Mouse (Mus musculus): ENCODE data around the gene Insig1. TPM values are rescaled to one million over a fixed set of nuclear protein-coding genes. Genes with fewer than 3 reads are reported as not detected.

Gene Insig1
- polyA plus RNA-seq, 1 experiment from 2014 or later: 85.6 TPM

DNA sequence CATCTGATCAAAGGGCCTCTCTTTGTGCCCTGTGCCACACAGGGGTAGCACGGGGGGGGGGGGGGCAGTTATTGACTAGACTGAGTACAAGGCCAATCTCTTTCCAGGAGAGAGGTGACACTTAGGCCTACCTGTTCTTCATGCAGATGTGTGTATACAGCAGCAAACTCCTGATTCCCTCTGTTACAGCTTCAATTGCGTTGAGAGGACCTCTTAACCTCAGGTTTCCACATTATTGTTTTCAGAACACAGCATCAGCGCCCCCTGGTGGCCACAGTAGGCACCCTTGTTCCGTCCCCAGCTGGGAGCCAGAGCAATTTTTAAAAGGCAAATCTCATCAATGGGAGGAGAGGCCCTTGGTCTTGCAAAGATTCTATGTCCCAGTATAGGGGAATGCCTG lies 22.7 kb downstream of the Insig1 start:
- Histone ChIP-seq H3K9me3 (replicated peaks; ENCODE audit: control insufficient read depth, low read length) (no peaks in the 10 kb centered on the region), H3K4me2 (ENCODE audit: low read length) (no peak overlapping the region), H3K9ac (ENCODE audit: low read length) (no peak overlapping the region), H3K4me3 (ENCODE audit: low read depth, low read length) (no peak overlapping the region), H3K4me1 (ENCODE audit: control insufficient read depth, insufficient read depth, low read length) (no peaks in the 10 kb centered on the region), H3K27ac (ENCODE audit: low read depth, low read length) (no peak overlapping the region), H3K36me3 (ENCODE audit: control insufficient read depth, insufficient read depth, low read length) (no peaks in the 10 kb centered on the region), H3K27me3 (replicated peaks; ENCODE audit: control insufficient read depth, insufficient read depth, low read length) (no peaks in the 10 kb centered on the region)
- ATAC-seq: peak; percentile 66
- 21% methylated on average over 4 of the region's 4 CpGs for WGBS
- peak; percentile 79 for DNase-seq (ENCODE audit: low spot score)

DNA sequence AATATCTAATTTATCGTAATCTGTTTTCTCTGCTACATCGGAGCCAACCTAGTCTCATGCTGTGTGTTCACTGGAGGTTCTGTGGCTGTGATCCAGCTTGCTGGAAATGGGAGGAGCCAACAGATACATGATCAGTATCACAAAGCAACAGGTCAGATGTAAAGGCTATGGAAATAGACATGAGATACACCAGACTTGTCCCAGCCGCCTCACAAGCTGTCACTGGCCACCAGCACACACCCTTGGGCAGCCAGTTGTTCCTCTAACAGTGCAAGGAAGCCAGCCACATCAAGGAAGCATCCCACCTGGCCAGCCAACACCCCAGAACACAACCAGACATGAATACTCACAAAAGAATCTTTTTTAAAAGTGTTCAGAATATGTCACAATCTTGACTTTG lies 23.2 kb downstream of the Insig1 start:
- DNase-seq (ENCODE audit: low spot score): no peak
- WGBS: 76% methylated on average over 3 of the region's 3 CpGs
- H3K27ac ChIP-seq (ENCODE audit: low read depth, low read length): no peak overlapping the region
- no peak overlapping the region for H3K9ac ChIP-seq (ENCODE audit: low read length)
- no peaks in the 10 kb centered on the region for H3K4me1 ChIP-seq (ENCODE audit: control insufficient read depth, insufficient read depth, low read length)
- H3K27me3 ChIP-seq (replicated peaks; ENCODE audit: control insufficient read depth, insufficient read depth, low read length): no peaks in the 10 kb centered on the region
- no peak for ATAC-seq
- no peak overlapping the region for H3K4me2 ChIP-seq (ENCODE audit: low read length)
- H3K9me3 ChIP-seq (replicated peaks; ENCODE audit: control insufficient read depth, low read length): no peaks in the 10 kb centered on the region
- no peaks in the 10 kb centered on the region for H3K36me3 ChIP-seq (ENCODE audit: control insufficient read depth, insufficient read depth, low read length)
- H3K4me3 ChIP-seq (ENCODE audit: low read depth, low read length): no peak overlapping the region

DNA sequence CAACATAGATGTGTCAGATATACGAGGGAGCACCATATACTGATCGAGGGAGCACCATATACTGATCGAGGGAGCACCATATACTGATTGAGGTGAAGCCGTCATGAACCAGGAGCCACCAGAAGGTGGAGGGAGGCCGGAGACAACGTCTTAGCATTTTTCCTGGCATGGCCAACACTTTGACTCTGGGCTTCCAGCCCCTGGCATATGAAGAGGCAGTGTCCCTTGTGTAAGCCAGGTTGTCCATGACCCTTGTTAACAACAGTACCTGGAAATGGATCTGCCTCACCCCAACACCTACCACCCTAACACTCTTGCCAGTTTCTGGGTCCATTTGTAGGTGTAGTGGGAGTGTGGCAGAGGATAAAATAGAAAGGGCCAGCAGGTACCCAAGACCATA lies 23.7 kb downstream of the Insig1 start:
- 75% methylated on average over 6 of the region's 6 CpGs for WGBS

DNA sequence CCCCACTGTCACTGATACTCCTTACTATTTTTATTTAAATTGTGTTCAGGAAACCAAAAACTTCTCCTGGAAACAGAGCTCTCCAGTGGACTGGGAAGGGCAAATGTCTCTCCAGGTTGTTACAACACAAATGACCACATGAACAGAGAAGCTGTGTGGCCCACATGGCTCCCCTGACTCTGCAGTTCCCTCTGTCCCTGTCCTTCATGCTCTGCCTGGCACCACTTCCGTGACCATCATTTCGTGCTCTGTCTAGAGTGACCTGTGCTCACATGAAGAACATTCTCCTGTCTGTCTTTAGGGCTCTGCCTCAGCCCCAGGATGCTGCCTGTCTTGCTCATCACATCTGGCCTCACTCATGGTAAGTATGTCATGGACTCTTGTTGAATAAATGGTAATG lies 24.5 kb downstream of the Insig1 start:
- Histone ChIP-seq H3K4me1 (ENCODE audit: control insufficient read depth, insufficient read depth, low read length) (no peaks in the 10 kb centered on the region), H3K27me3 (replicated peaks; ENCODE audit: control insufficient read depth, insufficient read depth, low read length) (no peaks in the 10 kb centered on the region), H3K4me2 (ENCODE audit: low read length) (no peak overlapping the region), H3K9me3 (replicated peaks; ENCODE audit: control insufficient read depth, low read length) (no peaks in the 10 kb centered on the region), H3K36me3 (ENCODE audit: control insufficient read depth, insufficient read depth, low read length) (no peaks in the 10 kb centered on the region), H3K27ac (ENCODE audit: low read depth, low read length) (no peak overlapping the region), H3K9ac (ENCODE audit: low read length) (no peak overlapping the region), H3K4me3 (ENCODE audit: low read depth, low read length) (no peak overlapping the region)
- no peak for DNase-seq (ENCODE audit: low spot score)
- WGBS: 79% methylated on average over 2 of the region's 2 CpGs
- no peak for ATAC-seq

More for the DNA sequence above, 23.7 kb downstream of the Insig1 start:
- H3K4me1 ChIP-seq (ENCODE audit: control insufficient read depth, insufficient read depth, low read length): no peaks in the 10 kb centered on the region
- H3K9ac ChIP-seq (ENCODE audit: low read length): no peak overlapping the region
- DNase-seq (ENCODE audit: low spot score) (no peak), ATAC-seq (no peak)
- H3K27me3 ChIP-seq (replicated peaks; ENCODE audit: control insufficient read depth, insufficient read depth, low read length): no peaks in the 10 kb centered on the region
- H3K36me3 ChIP-seq (ENCODE audit: control insufficient read depth, insufficient read depth, low read length): no peaks in the 10 kb centered on the region
- no peaks in the 10 kb centered on the region for H3K9me3 ChIP-seq (replicated peaks; ENCODE audit: control insufficient read depth, low read length)
- no peak overlapping the region for H3K27ac ChIP-seq (ENCODE audit: low read depth, low read length)
- no peak overlapping the region for H3K4me3 ChIP-seq (ENCODE audit: low read depth, low read length)
- H3K4me2 ChIP-seq (ENCODE audit: low read length): no peak overlapping the region

DNA sequence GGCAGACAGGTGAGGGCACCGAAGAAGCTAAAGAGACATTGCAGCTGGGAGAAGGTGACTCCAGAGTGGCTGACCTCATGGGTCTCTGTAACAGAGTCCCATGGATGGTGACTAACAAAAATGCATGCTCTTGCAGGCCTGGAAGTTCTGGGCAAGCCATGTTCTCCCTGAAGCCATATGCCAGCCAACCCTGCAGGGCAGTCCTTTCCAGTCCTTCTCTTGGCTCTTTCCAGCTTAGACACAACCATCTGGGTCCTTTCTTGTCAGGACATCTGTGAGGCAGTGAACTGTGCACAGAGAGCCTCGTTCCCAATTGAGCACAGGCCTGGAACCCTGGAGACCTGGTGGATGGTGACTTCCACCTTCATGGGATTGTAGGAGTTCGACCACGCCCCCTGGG lies 35.8 kb downstream of the Insig1 start:
- H3K4me1 ChIP-seq (ENCODE audit: control insufficient read depth, insufficient read depth, low read length): no peaks in the 10 kb centered on the region
- H3K4me3 ChIP-seq (ENCODE audit: low read depth, low read length): no peak overlapping the region
- H3K27ac ChIP-seq (ENCODE audit: low read depth, low read length): no peak overlapping the region
- 80% methylated on average over 4 of the region's 4 CpGs for WGBS
- DNase-seq (ENCODE audit: low spot score): no peak
- no peak overlapping the region for H3K4me2 ChIP-seq (ENCODE audit: low read length)
- no peaks in the 10 kb centered on the region for H3K36me3 ChIP-seq (ENCODE audit: control insufficient read depth, insufficient read depth, low read length)
- no peaks in the 10 kb centered on the region for H3K27me3 ChIP-seq (replicated peaks; ENCODE audit: control insufficient read depth, insufficient read depth, low read length)
- no peak overlapping the region for H3K9ac ChIP-seq (ENCODE audit: low read length)
- H3K9me3 ChIP-seq (replicated peaks; ENCODE audit: control insufficient read depth, low read length): no peaks in the 10 kb centered on the region
- no peak for ATAC-seq

DNA sequence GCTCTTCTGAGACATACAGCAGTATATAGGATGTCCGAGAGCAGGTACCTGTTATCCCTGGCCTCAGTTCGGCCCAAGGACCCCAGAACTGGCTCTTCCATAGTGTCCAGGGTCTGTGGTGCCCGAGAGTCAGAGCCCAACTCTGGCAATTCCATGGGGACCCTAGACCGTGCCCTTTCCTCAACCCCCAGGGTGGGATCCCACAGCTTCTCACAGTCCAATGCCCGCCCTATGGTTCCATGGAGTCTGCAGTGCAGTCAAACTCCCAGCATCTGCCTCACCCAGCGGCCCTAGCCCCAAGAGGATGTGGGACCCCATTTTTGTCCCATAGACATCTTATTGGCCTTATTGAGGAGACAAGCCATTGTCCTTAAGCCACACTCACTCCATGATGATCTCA lies 36.8 kb downstream of the Insig1 start:
- 88% methylated on average over 6 of the region's 6 CpGs for WGBS
- H3K4me3 ChIP-seq (ENCODE audit: low read depth, low read length): no peak overlapping the region
- no peaks in the 10 kb centered on the region for H3K4me1 ChIP-seq (ENCODE audit: control insufficient read depth, insufficient read depth, low read length)
- no peak for DNase-seq (ENCODE audit: low spot score)
- H3K27ac ChIP-seq (ENCODE audit: low read depth, low read length): no peak overlapping the region
- H3K9ac ChIP-seq (ENCODE audit: low read length): no peak overlapping the region
- no peak for ATAC-seq
- no peaks in the 10 kb centered on the region for H3K36me3 ChIP-seq (ENCODE audit: control insufficient read depth, insufficient read depth, low read length)
- H3K9me3 ChIP-seq (replicated peaks; ENCODE audit: control insufficient read depth, low read length): no peaks in the 10 kb centered on the region
- no peaks in the 10 kb centered on the region for H3K27me3 ChIP-seq (replicated peaks; ENCODE audit: control insufficient read depth, insufficient read depth, low read length)
- no peak overlapping the region for H3K4me2 ChIP-seq (ENCODE audit: low read length)

DNA sequence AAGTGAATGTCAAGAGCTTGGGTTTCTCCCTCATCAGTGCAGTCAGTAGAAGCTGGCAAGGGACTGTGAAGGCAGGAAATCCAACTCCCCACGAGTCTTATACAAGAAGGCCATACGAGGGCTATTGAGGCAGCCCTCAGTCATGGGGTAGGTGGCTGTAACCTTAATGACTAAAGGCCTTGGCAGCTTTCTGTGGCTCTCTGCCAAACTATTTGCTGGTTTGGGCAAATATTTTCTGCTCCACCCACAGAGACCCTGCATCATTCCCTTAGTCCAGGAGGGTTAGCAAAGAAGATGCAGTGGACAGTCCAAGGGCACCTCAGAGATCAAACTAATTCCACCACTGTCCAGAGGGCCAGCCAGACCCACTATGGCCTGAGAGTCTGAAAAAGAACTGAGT lies 39.7 kb downstream of the Insig1 start:
- Histone ChIP-seq H3K4me3 (ENCODE audit: low read depth, low read length) (no peak overlapping the region), H3K4me2 (ENCODE audit: low read length) (no peak overlapping the region), H3K27ac (ENCODE audit: low read depth, low read length) (no peak overlapping the region), H3K9ac (ENCODE audit: low read length) (no peak overlapping the region), H3K9me3 (replicated peaks; ENCODE audit: control insufficient read depth, low read length) (no peaks in the 10 kb centered on the region), H3K36me3 (ENCODE audit: control insufficient read depth, insufficient read depth, low read length) (no peaks in the 10 kb centered on the region), H3K4me1 (ENCODE audit: control insufficient read depth, insufficient read depth, low read length) (no peaks in the 10 kb centered on the region), H3K27me3 (replicated peaks; ENCODE audit: control insufficient read depth, insufficient read depth, low read length) (no peaks in the 10 kb centered on the region)
- no peak for ATAC-seq
- no peak for DNase-seq (ENCODE audit: low spot score)
- 73% methylated on average over 2 of the region's 2 CpGs for WGBS

DNA sequence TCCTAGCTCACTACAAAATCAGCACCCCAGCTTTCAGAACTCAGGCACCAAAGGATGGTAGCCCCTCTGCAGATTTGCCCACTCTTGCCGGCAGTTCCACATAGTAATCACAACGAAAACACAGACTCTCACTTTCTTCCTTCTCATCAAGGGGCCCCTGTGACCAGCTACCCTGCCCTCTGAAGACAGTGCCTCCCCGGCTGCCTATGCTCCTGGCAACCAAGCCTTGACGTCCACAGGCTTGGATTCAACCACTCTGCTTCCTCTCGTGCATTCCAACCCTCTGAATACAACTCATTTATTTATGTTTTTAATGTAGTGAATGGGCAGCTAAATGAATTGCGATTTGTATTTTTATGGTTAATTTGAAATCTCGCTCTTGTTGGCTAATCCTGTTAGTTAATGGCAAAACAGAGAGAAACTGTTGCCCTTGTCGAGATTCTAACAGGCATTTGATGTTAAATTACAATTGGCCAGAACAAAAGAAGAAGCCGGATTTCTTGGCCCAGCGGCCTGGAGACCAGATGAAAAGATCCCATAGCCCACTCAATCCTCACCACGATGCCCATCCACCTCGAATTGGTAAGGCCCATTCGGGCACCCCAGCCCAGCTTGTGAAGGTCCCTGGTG lies 46.2 kb downstream of the Insig1 start:
- no peak overlapping the region for H3K4me3 ChIP-seq (ENCODE audit: low read depth, low read length)

DNA sequence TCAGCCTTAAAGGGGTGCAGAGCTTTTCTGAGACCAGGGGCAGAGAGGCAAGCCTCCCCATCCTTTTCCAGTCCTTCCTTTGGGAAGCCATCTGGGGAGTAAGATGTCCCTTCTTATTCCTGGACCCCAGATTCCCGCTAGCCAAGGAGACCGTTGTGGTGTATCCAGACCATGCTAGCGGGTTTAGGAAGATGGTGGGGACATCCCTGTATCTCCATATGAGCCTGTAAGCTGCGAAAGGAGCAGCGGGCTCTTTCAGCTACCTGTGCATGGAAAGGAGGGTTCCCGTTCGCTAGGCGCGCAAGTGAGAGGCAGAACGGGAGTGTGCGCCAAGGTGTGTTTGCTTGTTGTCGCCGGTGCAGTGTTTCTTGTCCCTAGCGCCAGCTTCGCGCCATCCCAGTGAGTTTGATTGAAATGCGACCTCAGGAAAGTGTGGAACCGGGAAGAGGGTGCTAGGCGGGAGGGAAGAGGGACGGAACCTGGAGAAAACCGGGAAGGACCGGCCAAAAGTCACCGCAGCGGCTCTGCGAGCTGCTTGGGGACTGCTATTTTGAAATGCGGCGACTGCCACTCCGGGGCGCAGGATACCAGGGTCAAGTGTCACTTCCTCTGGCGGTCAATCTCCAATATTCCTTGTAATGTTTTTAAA lies 46.8 kb downstream of the Insig1 start:
- DNase-seq (ENCODE audit: low spot score): no peak
- H3K27ac ChIP-seq (ENCODE audit: low read depth, low read length): no peak overlapping the region
- no peaks in the 10 kb centered on the region for H3K36me3 ChIP-seq (ENCODE audit: control insufficient read depth, insufficient read depth, low read length)
- no peaks in the 10 kb centered on the region for H3K9me3 ChIP-seq (replicated peaks; ENCODE audit: control insufficient read depth, low read length)
- no peak overlapping the region for H3K9ac ChIP-seq (ENCODE audit: low read length)
- H3K27me3 ChIP-seq (replicated peaks; ENCODE audit: control insufficient read depth, insufficient read depth, low read length): peaks cover 63% of the 10 kb centered on the region
- no peak overlapping the region; the same call in 1 of the 2 replicates for H3K4me3 ChIP-seq (ENCODE audit: low read depth, low read length)
- H3K4me1 ChIP-seq (ENCODE audit: control insufficient read depth, insufficient read depth, low read length): no peaks in the 10 kb centered on the region
- ATAC-seq: no peak
- peak overlapping the region; percentile 20; the same call in 1 of the 2 replicates for H3K4me2 ChIP-seq (ENCODE audit: low read length)
- under 1% methylated on average over 30 of the region's 30 CpGs for WGBS

More for the DNA sequence above, 46.2 kb downstream of the Insig1 start:
- Histone ChIP-seq H3K9ac (ENCODE audit: low read length) (no peak overlapping the region), H3K9me3 (replicated peaks; ENCODE audit: control insufficient read depth, low read length) (no peaks in the 10 kb centered on the region), H3K4me2 (ENCODE audit: low read length) (no peak overlapping the region), H3K27me3 (replicated peaks; ENCODE audit: control insufficient read depth, insufficient read depth, low read length) (peaks cover 58% of the 10 kb centered on the region), H3K4me1 (ENCODE audit: control insufficient read depth, insufficient read depth, low read length) (no peaks in the 10 kb centered on the region), H3K36me3 (ENCODE audit: control insufficient read depth, insufficient read depth, low read length) (no peaks in the 10 kb centered on the region), H3K27ac (ENCODE audit: low read depth, low read length) (no peak overlapping the region)
- no peak for DNase-seq (ENCODE audit: low spot score)
- ATAC-seq: no peak
- WGBS: under 1% methylated on average over 13 of the region's 13 CpGs
